Mouse (Mus musculus): ENCODE data around the gene Nkiras2.
"Not testable (repeated sequence)": the region's sequence is repeated elsewhere in the genome, so short reads cannot be mapped to it uniquely, and the experiment has no call there.

Gene Nkiras2

GRCm38 (mm10) chr11:100628862-100629352 lies 9.9 kb downstream of the Nkiras2 start:
- no peak for DNase-seq (ENCODE audit: low read depth)

- no peak for DNase-seq (ENCODE audit: low read depth)
Observed at GRCm38 (mm10) chr11:100634530-100634929, 15.5 kb downstream of the Nkiras2 start.

- DNase-seq (ENCODE audit: low read depth) = no peak
Observed at GRCm38 (mm10) chr11:100640159-100640906, 21.3 kb downstream of the Nkiras2 start.

GRCm38 (mm10) chr11:100643612-100644575 lies 24.9 kb downstream of the Nkiras2 start:
- DNase-seq (ENCODE audit: low read depth) = no peak

- DNase-seq (ENCODE audit: low read depth) = peak; percentile 68
Observed at GRCm38 (mm10) chr11:100646265-100646664, 27.2 kb downstream of the Nkiras2 start.

GRCm38 (mm10) chr11:100648405-100648804 lies 29.4 kb downstream of the Nkiras2 start:
- no peak for DNase-seq (ENCODE audit: low read depth)

GRCm38 (mm10) chr11:100651205-100651604 lies 32.2 kb downstream of the Nkiras2 start:
- DNase-seq (ENCODE audit: low read depth) = no peak

GRCm38 (mm10) chr11:100651748-100652147 lies 32.7 kb downstream of the Nkiras2 start:
- DNase-seq (ENCODE audit: low read depth) = no peak

GRCm38 (mm10) chr11:100655589-100655988 lies 36.5 kb downstream of the Nkiras2 start:
- not testable (repeated sequence) for DNase-seq (ENCODE audit: low read depth)

- DNase-seq (ENCODE audit: low read depth) = no peak
Observed at GRCm38 (mm10) chr11:100656458-100656857, 37.4 kb downstream of the Nkiras2 start.

GRCm38 (mm10) chr11:100659806-100660205 lies 40.8 kb downstream of the Nkiras2 start:
- no peak for DNase-seq (ENCODE audit: low read depth)

- DNase-seq (ENCODE audit: low read depth) = no peak
Observed at GRCm38 (mm10) chr11:100671049-100671448, 52.0 kb downstream of the Nkiras2 start.

- DNase-seq (ENCODE audit: low read depth) = no peak
Observed at GRCm38 (mm10) chr11:100671956-100672355, 52.9 kb downstream of the Nkiras2 start.

GRCm38 (mm10) chr11:100673169-100673568 lies 54.1 kb downstream of the Nkiras2 start:
- no peak for DNase-seq (ENCODE audit: low read depth)

Measured in naive thymus-derived CD4-positive, alpha-beta T cell, adult 2 months (primary cell).